Mouse (Mus musculus) embryonic facial prominence, embryonic 12.5 days (tissue): ENCODE measurements around the gene Itga10. TPM values are rescaled to one million over a fixed set of nuclear protein-coding genes. Genes with fewer than 3 reads are reported as not detected.
"Not testable (repeated sequence)": the region's sequence is repeated elsewhere in the genome, so short reads cannot be mapped to it uniquely, and the experiment has no call there.

Experiments
- ATAC-seq: fragments of 200-750 bp; cut with Nextera tagmentation; 2 replicates; pipeline ENCODE4 v1.8.0; 2017; ENCODE audit not compliant: insufficient number of reproducible peaks, insufficient read depth, low FRiP score, low TSS enrichment
- H3K27ac ChIP-seq: fragments of 300-500 bp; sonication (generic); 2 replicates; pipeline ENCODE4 v1.5.1; 2016; ENCODE audit warnings: mild to moderate bottlenecking
- H3K27me3 ChIP-seq: fragments of 300-500 bp; sonication (generic); 2 replicates; pipeline ENCODE4 v1.6.1; 2016; ENCODE audit warnings: mild to moderate bottlenecking, moderate library complexity
- H3K36me3 ChIP-seq: fragments of 300-500 bp; sonication (generic); 2 replicates; pipeline ENCODE4 v1.6.1; 2016; ENCODE audit warnings: mild to moderate bottlenecking
- H3K4me1 ChIP-seq: fragments of 300-500 bp; sonication (generic); 2 replicates; pipeline ENCODE4 v1.6.1; 2016
- H3K4me2 ChIP-seq: fragments of 300-500 bp; sonication (generic); replicated peaks from 2 replicates; pipeline ENCODE4 v1.6.1; 2016; ENCODE audit warnings: mild to moderate bottlenecking, moderate library complexity
- H3K4me3 ChIP-seq: fragments of 300-500 bp; sonication (generic); 2 replicates; pipeline ENCODE4 v1.5.1; 2016; ENCODE audit warnings: mild to moderate bottlenecking
- H3K9ac ChIP-seq: fragments of 300-500 bp; sonication (generic); 2 replicates; pipeline ENCODE4 v1.6.1; 2016; ENCODE audit warnings: mild to moderate bottlenecking, moderate library complexity
- H3K9me3 ChIP-seq: fragments of 300-500 bp; sonication (generic); 2 replicates; pipeline ENCODE4 v1.6.1; 2016; ENCODE audit warnings: mild to moderate bottlenecking, moderate library complexity
- WGBS: fragments of 180-500 bp; shearing (Covaris S2); methylation state at CpG from one replicate; pipeline ENCODE4 v1.1.7; 2016; 5-methylcytosine and 5-hydroxymethylcytosine counted together
- polyA plus RNA-seq: library from polyadenylated mRNA; unstranded; fragments of >200 nt; fragmentation: Nextera tagmentation; extraction: Ambion mirVana; gene quantifications from 2 replicates; pipeline ENCODE4 v1.2.1, GENCODE M21; 2016

Gene Itga10
- polyA plus RNA-seq, 1 experiment from 2014 or later: 0.81 TPM

DNA sequence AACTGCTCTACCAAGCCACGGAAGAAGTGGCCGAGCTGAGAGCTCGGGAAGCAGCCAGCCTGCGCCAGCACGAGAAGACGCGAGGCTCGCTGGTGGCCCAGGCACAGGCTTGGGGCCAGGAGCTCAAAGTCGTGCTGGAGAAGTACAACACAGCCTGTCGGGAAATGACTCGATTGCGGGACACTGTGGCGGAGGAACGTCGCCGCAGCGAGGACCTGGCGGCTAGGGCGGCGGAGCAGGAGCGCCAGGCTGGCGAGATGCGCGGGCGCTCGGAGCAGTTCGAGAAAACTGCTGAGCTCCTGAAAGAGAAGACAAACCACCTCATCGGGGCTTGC lies 39.4 kb downstream of the Itga10 start:
- Histone ChIP-seq H3K9ac (0 out of 2 replicates have a peak overlapping the region, but pooled peaks have one; percentile 24), H3K4me1 (0 out of 2 replicates have a peak, but pooled peaks cover 3% of the 10 kb centered on the region), H3K27me3 (0 out of 2 replicates have a peak, but pooled peaks cover 14% of the 10 kb centered on the region), H3K9me3 (no peaks in the 10 kb centered on the region), H3K4me2 (peak overlapping the region; percentile 44), H3K4me3 (0 out of 2 replicates have a peak overlapping the region, but pooled peaks have one; percentile 17), H3K27ac (no peak overlapping the region), H3K36me3 (no peaks in the 10 kb centered on the region)
- WGBS: 31% methylated on average over 28 of the region's 28 CpGs
- no peak for ATAC-seq

DNA sequence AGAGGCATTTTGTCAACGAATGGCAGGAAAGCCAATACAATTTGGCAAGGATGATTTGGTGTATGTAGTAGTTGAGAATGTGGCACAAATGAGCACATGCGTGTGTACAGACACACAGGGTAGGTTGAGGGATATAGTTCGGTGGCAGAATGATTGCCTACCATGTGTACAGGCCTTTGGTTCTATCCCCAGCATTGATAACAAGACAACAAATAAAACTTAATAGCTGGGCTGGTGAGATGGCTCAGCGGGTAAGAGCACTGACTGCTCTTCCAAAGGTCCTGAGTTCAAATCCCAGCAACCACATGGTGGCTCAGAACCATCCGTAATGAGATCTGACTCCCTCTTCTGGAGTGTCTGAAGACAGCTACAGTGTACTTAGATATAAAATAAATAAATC lies 40.7 kb downstream of the Itga10 start:
- H3K4me3 ChIP-seq, ATAC-seq, H3K4me1 ChIP-seq, H3K27ac ChIP-seq, H3K9ac ChIP-seq, H3K9me3 ChIP-seq, H3K4me2 ChIP-seq, H3K36me3 ChIP-seq: not testable (repeated sequence)
- H3K27me3 ChIP-seq: 0 out of 2 replicates have a peak, but pooled peaks cover 12% of the 10 kb centered on the region
- WGBS: 97% methylated on average over 5 of the region's 5 CpGs

DNA sequence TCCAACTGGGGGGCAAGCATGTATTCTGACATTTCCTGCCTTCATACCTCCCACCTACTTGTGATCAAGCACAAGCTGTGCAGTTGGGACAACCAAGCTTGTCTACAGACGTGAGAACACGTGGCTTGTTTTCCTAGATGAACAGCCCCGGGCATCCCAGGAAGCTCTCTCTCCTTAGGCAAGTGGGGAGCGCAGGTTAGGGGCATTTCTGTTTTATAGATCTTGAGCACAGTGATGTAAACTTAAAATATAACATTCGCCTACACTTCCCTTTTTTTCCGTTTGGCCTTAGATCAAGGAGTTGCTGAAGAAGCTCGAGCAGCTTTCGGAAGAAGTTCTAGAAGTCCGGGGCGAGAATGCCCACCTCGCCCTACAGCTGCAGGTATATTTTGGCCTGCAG lies 43.5 kb downstream of the Itga10 start:
- ATAC-seq: no peak
- no peaks in the 10 kb centered on the region for H3K9me3 ChIP-seq
- WGBS: 80% methylated on average over 11 of the region's 11 CpGs
- 0 out of 2 replicates have a peak, but pooled peaks cover 6% of the 10 kb centered on the region for H3K27me3 ChIP-seq
- H3K9ac ChIP-seq: no peak overlapping the region
- H3K36me3 ChIP-seq: no peaks in the 10 kb centered on the region
- no peak overlapping the region for H3K27ac ChIP-seq
- peaks cover 7% of the 10 kb centered on the region; the same call in 1 of the 2 replicates for H3K4me1 ChIP-seq
- H3K4me2 ChIP-seq: no peak overlapping the region
- no peak overlapping the region for H3K4me3 ChIP-seq

DNA sequence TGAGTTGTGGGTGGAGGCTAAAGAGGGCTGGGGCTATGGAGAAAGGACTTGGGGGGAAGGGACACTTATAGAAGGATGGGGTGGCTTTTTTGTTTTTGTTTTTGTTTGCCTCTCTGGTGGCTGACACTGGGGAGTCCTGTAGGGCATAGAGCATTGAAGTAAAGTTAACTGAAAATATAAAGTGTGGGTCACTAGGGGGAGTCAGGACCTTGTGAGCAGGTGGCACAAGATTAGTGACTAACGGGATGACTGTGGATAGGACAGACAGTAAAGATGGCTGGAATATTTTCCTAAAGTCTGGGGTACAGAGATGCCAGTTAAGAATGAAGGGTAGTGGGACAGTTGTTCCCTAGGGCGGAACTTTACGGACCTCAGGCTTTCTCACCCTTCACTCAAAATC lies 44.9 kb downstream of the Itga10 start:
- Histone ChIP-seq H3K9me3 (no peaks in the 10 kb centered on the region), H3K27me3 (no peaks in the 10 kb centered on the region), H3K9ac (no peak overlapping the region), H3K36me3 (no peaks in the 10 kb centered on the region), H3K27ac (no peak overlapping the region), H3K4me1 (peaks cover 4% of the 10 kb centered on the region; the same call in 1 of the 2 replicates), H3K4me2 (no peak overlapping the region), H3K4me3 (no peak overlapping the region)
- ATAC-seq: no peak
- 46% methylated on average over 3 of the region's 3 CpGs for WGBS

DNA sequence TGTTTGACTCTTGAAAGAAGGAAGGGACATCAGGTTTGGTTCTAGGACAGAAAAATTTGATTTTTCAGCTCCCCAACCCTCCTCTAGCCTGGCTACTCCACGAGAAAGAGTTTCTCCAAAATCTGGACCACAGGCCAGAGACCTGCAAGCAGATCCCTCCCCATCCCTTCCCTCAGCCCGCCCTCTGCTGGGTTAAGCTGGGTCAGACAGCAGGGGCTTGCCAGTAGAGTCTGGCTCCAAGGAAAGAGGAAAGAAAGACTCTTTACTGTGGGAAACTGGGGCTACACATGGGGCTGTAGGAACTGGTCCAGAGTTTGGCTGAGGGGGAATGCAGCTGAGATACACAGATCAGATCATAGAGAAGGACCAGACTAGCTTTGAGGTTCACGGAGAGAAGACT lies 47.1 kb downstream of the Itga10 start:
- H3K27me3 ChIP-seq: no peaks in the 10 kb centered on the region
- H3K36me3 ChIP-seq: no peaks in the 10 kb centered on the region
- H3K4me2 ChIP-seq: no peak overlapping the region
- no peaks in the 10 kb centered on the region for H3K9me3 ChIP-seq
- 11% methylated on average over 3 of the region's 3 CpGs for WGBS
- no peak for ATAC-seq
- H3K9ac ChIP-seq: no peak overlapping the region
- no peak overlapping the region for H3K27ac ChIP-seq
- peaks cover 11% of the 10 kb centered on the region for H3K4me1 ChIP-seq
- no peak overlapping the region for H3K4me3 ChIP-seq

DNA sequence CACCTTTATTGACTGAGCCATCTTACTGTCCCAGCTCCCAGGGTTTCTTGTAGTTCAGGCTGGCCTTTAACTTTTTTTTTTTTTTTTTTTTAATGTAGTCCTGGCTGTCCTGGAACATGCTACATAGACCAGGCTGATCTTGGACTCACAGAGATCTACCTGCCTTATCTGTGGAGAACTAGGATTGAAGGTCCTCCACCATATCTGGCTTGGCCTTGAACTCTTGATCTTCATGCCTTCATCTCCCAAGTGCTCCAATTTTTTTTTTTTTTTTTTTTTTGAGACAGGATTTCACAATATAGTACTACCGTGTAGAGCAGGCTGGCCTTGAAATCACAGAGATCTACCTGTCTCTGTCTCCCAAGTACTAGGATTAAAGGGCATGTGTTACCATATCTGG lies 48.2 kb downstream of the Itga10 start:
- H3K4me2 ChIP-seq: no peak overlapping the region
- no peaks in the 10 kb centered on the region for H3K36me3 ChIP-seq
- ATAC-seq: no peak
- no peak overlapping the region for H3K9ac ChIP-seq
- H3K4me3 ChIP-seq: no peak overlapping the region
- peaks cover 19% of the 10 kb centered on the region for H3K4me1 ChIP-seq
- H3K27ac ChIP-seq: no peak overlapping the region
- no peaks in the 10 kb centered on the region for H3K27me3 ChIP-seq
- no peaks in the 10 kb centered on the region for H3K9me3 ChIP-seq
- WGBS: 88% methylated on average over 1 of the region's 1 CpGs

DNA sequence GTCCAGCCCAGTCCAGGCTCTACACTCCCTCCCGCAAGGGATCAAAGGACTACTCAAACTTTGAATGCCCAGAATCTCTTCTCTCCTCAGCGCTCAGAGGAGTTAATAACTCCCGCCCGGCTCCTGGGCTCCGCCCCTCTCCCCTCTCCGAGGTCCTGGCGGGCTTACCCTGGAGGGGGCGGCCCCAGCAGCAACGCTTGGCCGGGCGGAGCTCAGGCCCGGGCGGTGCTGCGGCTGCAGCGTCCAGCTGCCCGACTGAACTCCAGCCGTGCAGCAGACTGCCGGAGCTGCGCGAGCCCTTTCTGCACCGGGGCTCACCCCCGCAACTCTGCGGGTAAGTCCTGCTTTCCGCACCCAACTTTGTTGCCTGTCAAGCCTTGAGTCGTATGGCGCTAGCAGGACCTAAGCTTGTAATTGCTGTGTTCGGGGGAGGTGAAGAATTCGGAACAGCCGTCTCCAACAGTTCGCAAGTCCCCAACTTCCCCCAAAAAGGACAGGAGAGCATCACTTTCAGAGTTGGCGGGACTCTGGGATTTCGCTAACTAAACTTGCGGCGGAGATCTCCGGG lies 50.9 kb downstream of the Itga10 start, which contains the start of gene Pias3:
TSS of gene Pias3 (plus strand) at position 187 of the 568 bp plus-strand sequence.
- H3K9me3 ChIP-seq: no peaks in the 10 kb centered on the region
- H3K27ac ChIP-seq: peak within 1 kb of the TSS; percentile 97
- peak; percentile 84 for ATAC-seq
- no peaks in the 10 kb centered on the region for H3K27me3 ChIP-seq
- under 1% methylated on average over 35 of the region's 35 CpGs for WGBS
- H3K4me2 ChIP-seq: peak within 1 kb of the TSS; percentile 67
- peak within 1 kb of the TSS; percentile 78 for H3K4me3 ChIP-seq
- peaks cover 26% of the 10 kb centered on the region for H3K4me1 ChIP-seq
- H3K9ac ChIP-seq: peak within 1 kb of the TSS; percentile 94
- H3K36me3 ChIP-seq: peaks cover 19% of the 10 kb centered on the region

DNA sequence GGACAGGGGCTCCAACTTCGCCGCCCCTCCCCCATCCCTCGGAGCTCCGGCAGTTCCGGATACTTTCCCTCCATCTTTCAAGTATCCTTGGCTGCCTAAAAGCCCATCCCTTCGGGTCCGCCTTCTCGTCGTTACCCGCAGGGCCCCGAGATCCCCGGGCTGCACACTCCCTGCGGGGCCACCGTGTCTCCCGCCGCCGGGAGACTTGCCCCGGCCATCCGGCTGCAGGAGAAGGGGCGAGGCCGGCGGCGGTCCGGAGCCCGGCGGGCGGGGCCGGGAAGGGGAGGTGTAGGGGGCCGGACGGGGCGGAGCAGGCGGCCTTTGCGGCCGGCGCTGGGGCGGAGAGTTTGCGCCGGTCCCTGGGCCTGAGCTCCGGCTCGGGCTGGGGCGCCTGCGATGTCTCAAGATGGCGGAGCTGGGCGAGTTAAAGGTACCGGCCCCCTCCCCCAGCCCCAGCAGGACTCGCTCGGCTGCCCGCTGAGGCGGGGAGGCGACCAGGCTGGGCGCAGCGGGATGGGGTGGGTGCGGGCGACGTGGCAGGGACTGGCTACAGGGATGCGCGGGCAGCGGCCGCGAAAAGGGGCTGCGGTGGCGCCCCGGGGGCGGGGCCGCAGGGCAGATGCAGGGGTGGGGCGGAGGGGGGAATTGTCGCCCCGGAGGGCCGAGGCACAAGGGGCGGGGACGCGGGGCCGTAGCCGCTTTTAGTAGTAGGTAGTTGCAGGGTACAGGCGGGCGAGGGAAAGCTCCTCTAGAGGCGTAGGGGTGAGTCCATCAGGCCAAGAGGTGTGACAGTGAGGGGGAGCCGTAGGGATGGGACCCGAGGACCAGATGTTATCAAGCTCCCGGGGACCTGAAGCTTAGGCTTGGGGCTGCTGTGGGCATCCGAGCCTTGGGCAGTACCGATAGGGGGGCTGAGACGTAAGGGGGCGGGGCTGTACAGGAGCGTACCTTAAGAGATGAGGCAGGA lies 51.7 kb downstream of the Itga10 start:
- 1% methylated on average over 84 of the region's 85 CpGs for WGBS
- peak overlapping the region; percentile 67 for H3K4me2 ChIP-seq
- H3K9ac ChIP-seq: peak overlapping the region; percentile 94
- H3K9me3 ChIP-seq: no peaks in the 10 kb centered on the region
- peak overlapping the region; percentile 78 for H3K4me3 ChIP-seq
- peak; percentile 87 for ATAC-seq
- peaks cover 27% of the 10 kb centered on the region for H3K36me3 ChIP-seq
- H3K27me3 ChIP-seq: no peaks in the 10 kb centered on the region
- peaks cover 26% of the 10 kb centered on the region for H3K4me1 ChIP-seq
- peak overlapping the region; percentile 97 for H3K27ac ChIP-seq

DNA sequence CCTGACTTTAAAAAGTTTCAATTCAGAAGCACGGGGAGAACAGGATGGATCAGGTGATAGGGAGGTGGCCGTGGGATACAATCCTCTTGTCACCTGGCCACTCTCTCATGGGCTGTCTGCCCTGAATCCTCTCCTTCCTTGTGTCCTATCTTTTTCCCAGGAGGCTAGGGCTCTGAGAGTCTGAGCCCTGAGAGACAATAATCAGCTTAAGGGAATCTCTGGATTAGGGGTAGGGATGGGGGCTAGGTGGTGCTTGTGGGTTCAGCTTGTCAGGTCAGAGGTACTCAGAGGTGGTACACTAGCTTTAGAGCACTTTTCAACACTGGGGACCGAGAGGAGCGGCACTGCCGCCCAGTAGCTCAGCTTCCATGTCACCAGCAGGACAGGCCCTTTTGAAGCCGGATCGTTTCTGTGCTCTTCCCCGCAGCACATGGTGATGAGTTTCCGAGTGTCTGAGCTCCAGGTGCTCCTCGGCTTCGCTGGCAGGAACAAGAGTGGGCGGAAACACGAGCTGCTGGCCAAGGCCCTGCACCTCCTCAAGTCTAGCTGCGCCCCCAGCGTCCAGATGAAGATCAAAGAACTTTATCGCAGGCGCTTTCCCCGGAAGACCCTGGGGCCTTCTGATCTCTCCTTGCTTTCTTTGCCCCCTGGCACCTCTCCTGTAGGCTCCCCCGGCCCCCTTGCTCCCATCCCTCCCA lies 53.8 kb downstream of the Itga10 start:
- Histone ChIP-seq H3K27me3 (no peaks in the 10 kb centered on the region), H3K36me3 (peaks cover 46% of the 10 kb centered on the region), H3K9me3 (no peaks in the 10 kb centered on the region), H3K27ac (no peak overlapping the region), H3K4me3 (no peak overlapping the region), H3K4me1 (peaks cover 22% of the 10 kb centered on the region), H3K4me2 (no peak overlapping the region), H3K9ac (0 out of 2 replicates have a peak overlapping the region, but pooled peaks have one; percentile 24)
- no peak for ATAC-seq
- 46% methylated on average over 19 of the region's 19 CpGs for WGBS

DNA sequence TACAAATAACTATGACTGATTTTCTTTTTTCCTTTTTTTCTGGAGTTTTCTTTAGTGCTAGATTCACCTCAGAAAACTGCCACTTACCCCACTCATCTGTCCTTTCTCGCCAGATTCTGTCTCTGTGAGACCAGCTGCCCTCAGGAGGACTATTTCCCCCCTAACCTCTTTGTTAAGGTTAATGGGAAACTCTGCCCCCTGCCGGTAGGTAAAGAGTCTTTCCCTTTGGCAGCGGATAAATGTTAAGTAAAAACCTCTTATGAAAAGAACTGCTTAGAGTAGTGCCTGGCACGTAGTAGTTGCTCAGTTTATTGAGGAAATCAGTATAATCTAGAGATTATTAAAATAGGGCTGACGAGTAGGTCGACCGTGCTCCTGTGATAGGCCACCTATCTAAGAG lies 55.0 kb downstream of the Itga10 start:
- no peak overlapping the region for H3K4me3 ChIP-seq
- H3K9me3 ChIP-seq: no peaks in the 10 kb centered on the region
- H3K36me3 ChIP-seq: peaks cover 58% of the 10 kb centered on the region
- H3K4me2 ChIP-seq: no peak overlapping the region
- H3K27me3 ChIP-seq: no peaks in the 10 kb centered on the region
- H3K27ac ChIP-seq: no peak overlapping the region
- no peak for ATAC-seq
- 56% methylated on average over 7 of the region's 7 CpGs for WGBS
- no peak overlapping the region for H3K9ac ChIP-seq
- H3K4me1 ChIP-seq: peaks cover 22% of the 10 kb centered on the region

DNA sequence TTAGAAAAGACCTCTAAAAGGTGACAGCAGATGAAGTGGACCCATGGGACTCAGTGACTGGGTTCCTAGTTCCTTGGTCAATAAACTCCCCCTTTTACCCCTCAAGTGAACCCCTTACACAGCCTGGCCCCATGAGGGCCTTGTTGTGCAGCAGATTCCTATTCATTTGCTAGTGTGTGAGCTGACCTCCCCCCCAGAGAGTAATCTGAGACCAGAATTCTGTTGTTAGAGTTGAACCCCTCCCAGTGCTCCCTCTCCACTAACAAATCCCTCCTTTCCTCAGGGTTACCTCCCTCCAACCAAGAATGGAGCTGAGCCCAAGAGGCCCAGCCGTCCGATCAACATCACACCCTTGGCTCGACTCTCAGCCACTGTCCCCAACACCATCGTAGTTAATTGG lies 55.6 kb downstream of the Itga10 start:
- H3K36me3 ChIP-seq: peaks cover 64% of the 10 kb centered on the region
- H3K27ac ChIP-seq: no peak overlapping the region
- no peak overlapping the region for H3K9ac ChIP-seq
- no peaks in the 10 kb centered on the region for H3K9me3 ChIP-seq
- H3K4me1 ChIP-seq: peaks cover 18% of the 10 kb centered on the region
- no peak overlapping the region for H3K4me3 ChIP-seq
- H3K4me2 ChIP-seq: no peak overlapping the region
- ATAC-seq: no peak
- 82% methylated on average over 4 of the region's 4 CpGs for WGBS
- H3K27me3 ChIP-seq: no peaks in the 10 kb centered on the region
